8 mouse cellular contexts compared by ENCODE assay signal in genomic region chr11:120235385-120236113, GRCm38 (mm10). TPM values are rescaled to one million over a fixed set of nuclear protein-coding genes. Genes with fewer than 3 reads are reported as not detected.
DNase-seq lines count a peak whose midpoint lies in the region; ATAC-seq and TF ChIP-seq lines count a peak whose summit lies in the region.

No protein-coding gene starts in this region.

- no peak for TF ChIP-seq POLR2A in kidney, adult 2 months (IDR thresholded peaks at IDR 0.05; ENCODE audit: low read depth, low read length)

- no peak for TF ChIP-seq CTCF in forebrain, postnatal 0 days (IDR thresholded peaks at IDR 0.05; ENCODE audit: low read depth)
- TF ChIP-seq CTCF in kidney, adult 2 months (conservative IDR thresholded peaks at IDR 0.05; ENCODE audit: insufficient read depth, insufficient read length, low read depth, low read length), result no peak

- H3K4me3 ChIP-seq in forebrain, postnatal 0 days (ENCODE audit: low read depth, low read length), result peak overlapping the region; percentile 94
- peak overlapping the region; percentile 76 for H3K4me3 ChIP-seq in kidney, adult 2 months (ENCODE audit: insufficient read depth, low read depth, low read length)

- H3K27me3 ChIP-seq in forebrain, postnatal 0 days (ENCODE audit: insufficient read depth, low read length), result no peaks in the 10 kb centered on the region
- H3K27me3 ChIP-seq in kidney, adult 2 months (replicated peaks; ENCODE audit: control insufficient read depth, insufficient read depth, low read length), result no peaks in the 10 kb centered on the region

- H3K4me2 ChIP-seq in forebrain, postnatal 0 days (ENCODE audit: low read depth), result peak overlapping the region; percentile 97

- H3K9me3 ChIP-seq in forebrain, postnatal 0 days (ENCODE audit: low read length), result no peaks in the 10 kb centered on the region

- under 1% methylated on average over 40 of the region's 40 CpGs for WGBS in forebrain, postnatal 0 days
- 2% methylated on average over 40 of the region's 40 CpGs for WGBS in kidney, adult 2 months

- peak overlapping the region; percentile 99 for H3K9ac ChIP-seq in forebrain, postnatal 0 days

- peaks cover 20% of the 10 kb centered on the region for H3K4me1 ChIP-seq in forebrain, postnatal 0 days (ENCODE audit: insufficient read depth)
- peaks cover 14% of the 10 kb centered on the region for H3K4me1 ChIP-seq in kidney, adult 2 months (ENCODE audit: control insufficient read depth, insufficient read depth, low read length)

- no peak for ATAC-seq in forebrain, postnatal 0 days

- peak; percentile 81 for DNase-seq in adrenal gland, adult 2 months
- DNase-seq in adrenal gland, postnatal 4 days (ENCODE audit: low spot score in 2 of 2), result no peak
- peak; percentile 36 for DNase-seq in thymus, postnatal 25 days
- DNase-seq in thymus, postnatal 0 days (ENCODE audit: low spot score), result no peak
- peak; percentile 72 for DNase-seq in forebrain, postnatal 0 days
- peak; percentile 75 for DNase-seq in kidney, adult 2 months
- peak; percentile 66 to 69 for DNase-seq in lung, postnatal 4 days
- DNase-seq in testis, postnatal 10 days (ENCODE audit: low spot score), result peak; percentile 71

- H3K27ac ChIP-seq in forebrain, postnatal 0 days (ENCODE audit: low read depth, low read length), result peak overlapping the region; percentile 96
- peak overlapping the region; percentile 61 for H3K27ac ChIP-seq in kidney, adult 2 months (ENCODE audit: insufficient read depth, low read depth, low read length)

- no peaks in the 10 kb centered on the region for H3K36me3 ChIP-seq in forebrain, postnatal 0 days (ENCODE audit: insufficient read depth)
- H3K36me3 ChIP-seq in kidney, adult 2 months (ENCODE audit: control insufficient read depth, insufficient read depth, low read length), result no peaks in the 10 kb centered on the region

RNA-seq across cellular contexts. Expression of gene Bahcc1, which starts 2.8 kb away (rescaled TPM):
- 10 to 100 TPM in 1 of 2 experiments, 1 to 10 TPM in 1; 9.2 to 21.9 TPM for total RNA-seq in adrenal gland, adult 2 months (2021)
- polyA plus RNA-seq in adrenal gland, adult 2 months (2012; rRNA removed), result 17.9 and 19.5 TPM in 2 replicates
- 10 to 100 TPM; 25.3 to 26.7 TPM for total RNA-seq in adrenal gland, postnatal 4 days (2021)
- polyA plus RNA-seq in thymus, postnatal 0 days (2015; fragmentation: Nextera tagmentation; extraction: Ambion mirVana), result 3.3 and 4.6 TPM in 2 replicates
- total RNA-seq in forebrain, postnatal 0 days (2014; rRNA removed), result 19.3 and 26.5 TPM in 2 replicates
- 3.9 and 6.5 TPM in 2 replicates for polyA plus RNA-seq in forebrain, postnatal 0 days (2015; fragmentation: Nextera tagmentation; extraction: Ambion mirVana)
- polyA plus RNA-seq in kidney, adult 2 months (2012; rRNA removed), result 8.0 and 9.2 TPM in 2 replicates

Comparison
In these comparisons a context has a peak if more than half of its experiments do, and no peak if none do; other contexts are left out.
1. DNase-seq: peak in adrenal gland, adult 2 months (single experiment), thymus, postnatal 25 days (single experiment), forebrain, postnatal 0 days (single experiment), kidney, adult 2 months (single experiment), lung, postnatal 4 days (2 of 2) and testis, postnatal 10 days (single experiment); none in adrenal gland, postnatal 4 days (0 of 2) and thymus, postnatal 0 days (single experiment).